Mouse (Mus musculus) stomach, embryonic 16.5 days (tissue): ENCODE measurements at regions not wholly inside any gene's neighbourhood (a gene's known extent, or its start where the extent isn't known, plus 50 kb on each side); places are given as distances from the start of the nearest gene placed in this dataset.
A peak's percentile ranks its signal among the peaks of the same experiment; 100 is the strongest.

ENCODE experiments used
- ATAC-seq: fragments of 200-750 bp; cut with Nextera tagmentation; 2 replicates; pipeline ENCODE4 v1.8.0; 2017; ENCODE audit warnings: moderate number of reproducible peaks, moderate TSS enrichment; ENCODE audit not compliant: insufficient read depth, low FRiP score
- H3K27ac ChIP-seq: fragments of 300-500 bp; sonication (generic); 2 replicates; pipeline ENCODE4 v1.5.1; 2014; ENCODE audit warnings: low read length
- H3K27me3 ChIP-seq: fragments of 300-500 bp; sonication (generic); 2 replicates; pipeline ENCODE4 v1.6.1; 2014; ENCODE audit warnings: low read length, control low read depth, mixed read lengths; ENCODE audit not compliant: control insufficient read depth, insufficient read depth
- H3K36me3 ChIP-seq: fragments of 300-500 bp; sonication (generic); 2 replicates; pipeline ENCODE4 v1.6.1; 2014; ENCODE audit warnings: low read length; ENCODE audit not compliant: control insufficient read depth, insufficient read depth
- H3K4me1 ChIP-seq: fragments of 300-500 bp; sonication (generic); 2 replicates; pipeline ENCODE4 v1.6.1; 2014; ENCODE audit warnings: low read length, control low read depth, mixed read lengths; ENCODE audit not compliant: control insufficient read depth, insufficient read depth
- H3K4me2 ChIP-seq: fragments of 300-500 bp; sonication (generic); 2 replicates; pipeline ENCODE4 v1.6.1; 2014; ENCODE audit warnings: low read depth, low read length, mixed read lengths
- H3K4me3 ChIP-seq: fragments of 300-500 bp; sonication (generic); replicated peaks from 2 replicates; pipeline ENCODE4 v1.5.1; 2014; ENCODE audit warnings: mild to moderate bottlenecking, low read length
- H3K9ac ChIP-seq: fragments of 300-500 bp; sonication (generic); 2 replicates; pipeline ENCODE4 v1.6.1; 2014; ENCODE audit warnings: low read length
- H3K9me3 ChIP-seq: fragments of 300-500 bp; sonication (generic); replicated peaks from 2 replicates; pipeline ENCODE4 v1.6.1; 2016; ENCODE audit warnings: low read length, control low read depth; ENCODE audit not compliant: control insufficient read depth
- WGBS: fragments of 180-500 bp; shearing (Covaris S2); extraction: QIAGEN DNeasy Blood & Tissue Kit; methylation state at CpG from one replicate; pipeline ENCODE4 v1.1.7; 2014; 5-methylcytosine and 5-hydroxymethylcytosine counted together

GRCm38 (mm10) chr15:51471143-51471542, 2413.6 kb upstream of the Gm7489 start:
- no peak for ATAC-seq
- WGBS = 53% methylated on average over 1 of the region's 1 CpGs
- H3K36me3 ChIP-seq = no peaks in the 10 kb centered on the region
- H3K4me3 ChIP-seq = no peak overlapping the region
- H3K9me3 ChIP-seq = no peaks in the 10 kb centered on the region
- no peaks in the 10 kb centered on the region for H3K4me1 ChIP-seq
- no peaks in the 10 kb centered on the region for H3K27me3 ChIP-seq
- no peak overlapping the region for H3K4me2 ChIP-seq
- no peak overlapping the region for H3K27ac ChIP-seq
- no peak overlapping the region for H3K9ac ChIP-seq

- H3K9ac ChIP-seq = no peak overlapping the region
- no peaks in the 10 kb centered on the region for H3K36me3 ChIP-seq
- ATAC-seq = no peak
- no peak overlapping the region for H3K27ac ChIP-seq
- H3K27me3 ChIP-seq = no peaks in the 10 kb centered on the region
- WGBS = 84% methylated on average over 2 of the region's 2 CpGs
- no peaks in the 10 kb centered on the region for H3K4me1 ChIP-seq
- H3K4me2 ChIP-seq = no peak overlapping the region
- H3K4me3 ChIP-seq = no peak overlapping the region
- H3K9me3 ChIP-seq = no peaks in the 10 kb centered on the region
These were observed 2412.7 kb upstream of the Gm7489 start for GRCm38 (mm10) chr15:51472049-51472448.

GRCm38 (mm10) chr15:51481856-51482255, 2402.8 kb upstream of the Gm7489 start:
- Histone ChIP-seq H3K4me2 (no peak overlapping the region), H3K27ac (no peak overlapping the region), H3K9me3 (no peaks in the 10 kb centered on the region), H3K4me1 (no peaks in the 10 kb centered on the region), H3K9ac (no peak overlapping the region), H3K27me3 (no peaks in the 10 kb centered on the region), H3K4me3 (no peak overlapping the region), H3K36me3 (no peaks in the 10 kb centered on the region)
- 70% methylated on average over 4 of the region's 4 CpGs for WGBS
- ATAC-seq = no peak

- Histone ChIP-seq H3K27ac (no peak overlapping the region), H3K9me3 (no peaks in the 10 kb centered on the region), H3K36me3 (no peaks in the 10 kb centered on the region), H3K27me3 (no peaks in the 10 kb centered on the region), H3K4me3 (no peak overlapping the region), H3K4me1 (no peaks in the 10 kb centered on the region), H3K9ac (no peak overlapping the region), H3K4me2 (no peak overlapping the region)
- WGBS = 65% methylated on average over 2 of the region's 2 CpGs
- ATAC-seq = no peak
These were observed 2400.5 kb upstream of the Gm7489 start for GRCm38 (mm10) chr15:51484207-51484606.

- Histone ChIP-seq H3K4me3 (no peak overlapping the region), H3K27me3 (no peaks in the 10 kb centered on the region), H3K36me3 (no peaks in the 10 kb centered on the region), H3K9ac (no peak overlapping the region), H3K27ac (no peak overlapping the region), H3K9me3 (no peaks in the 10 kb centered on the region), H3K4me1 (no peaks in the 10 kb centered on the region), H3K4me2 (no peak overlapping the region)
- 86% methylated on average over 2 of the region's 2 CpGs for WGBS
- ATAC-seq = no peak
These were observed 2399.2 kb upstream of the Gm7489 start for GRCm38 (mm10) chr15:51485554-51485953.

GRCm38 (mm10) chr15:51502058-51502741, 2382.5 kb upstream of the Gm7489 start:
- no peaks in the 10 kb centered on the region for H3K36me3 ChIP-seq
- 43% methylated on average over 12 of the region's 12 CpGs for WGBS
- H3K27ac ChIP-seq = no peak overlapping the region
- no peak overlapping the region for H3K9ac ChIP-seq
- H3K27me3 ChIP-seq = no peaks in the 10 kb centered on the region
- H3K4me1 ChIP-seq = peaks cover 4% of the 10 kb centered on the region; the same call in 1 of the 2 replicates
- H3K4me3 ChIP-seq = no peak overlapping the region
- no peak overlapping the region for H3K4me2 ChIP-seq
- H3K9me3 ChIP-seq = no peaks in the 10 kb centered on the region
- ATAC-seq = no peak

GRCm38 (mm10) chr15:51502742-51503270, 2381.9 kb upstream of the Gm7489 start:
- no peak for ATAC-seq
- Histone ChIP-seq H3K27me3 (no peaks in the 10 kb centered on the region), H3K4me2 (peak overlapping the region; percentile 34), H3K4me1 (peaks cover 4% of the 10 kb centered on the region; the same call in 1 of the 2 replicates), H3K4me3 (no peak overlapping the region; the same call in 1 of the 2 replicates), H3K36me3 (no peaks in the 10 kb centered on the region), H3K9ac (no peak overlapping the region), H3K27ac (no peak overlapping the region), H3K9me3 (no peaks in the 10 kb centered on the region)
- WGBS = 47% methylated on average over 10 of the region's 10 CpGs

- Histone ChIP-seq H3K27me3 (no peaks in the 10 kb centered on the region), H3K9ac (no peak overlapping the region), H3K4me1 (peaks cover 4% of the 10 kb centered on the region; the same call in 1 of the 2 replicates), H3K4me2 (peak overlapping the region; percentile 34), H3K27ac (no peak overlapping the region), H3K4me3 (no peak overlapping the region), H3K36me3 (no peaks in the 10 kb centered on the region), H3K9me3 (no peaks in the 10 kb centered on the region)
- no peak for ATAC-seq
- 25% methylated on average over 6 of the region's 8 CpGs for WGBS
These were observed 2381.4 kb upstream of the Gm7489 start for GRCm38 (mm10) chr15:51503341-51503740.

GRCm38 (mm10) chr15:51504016-51504760, 2380.5 kb upstream of the Gm7489 start:
- 64% methylated on average over 11 of the region's 11 CpGs for WGBS
- Histone ChIP-seq H3K27me3 (no peaks in the 10 kb centered on the region), H3K27ac (no peak overlapping the region), H3K9ac (no peak overlapping the region), H3K4me1 (peaks cover 4% of the 10 kb centered on the region; the same call in 1 of the 2 replicates), H3K4me3 (no peak overlapping the region), H3K9me3 (no peaks in the 10 kb centered on the region), H3K36me3 (no peaks in the 10 kb centered on the region), H3K4me2 (no peak overlapping the region)
- no peak for ATAC-seq
